Mouse (Mus musculus) bone marrow, adult 2 months (tissue): ENCODE measurements at regions not wholly inside any gene's neighbourhood (a gene's known extent, or its start where the extent isn't known, plus 50 kb on each side); places are given as distances from the start of the nearest gene placed in this dataset.

Experiments used
- CTCF ChIP-seq: fragments of 200-500 bp; IDR thresholded peaks from 2 replicates; pipeline ENCODE4 v1.5.1; 2011; ENCODE audit warnings: low read length, control low read depth; ENCODE audit not compliant: control insufficient read depth, insufficient read depth
- POLR2A ChIP-seq: fragments of 200-500 bp; IDR thresholded peaks from 2 replicates; pipeline ENCODE4 v1.6.1; 2011; ENCODE audit warnings: low read depth, mild to moderate bottlenecking, control low read depth, low read length, borderline replicate concordance; ENCODE audit not compliant: control insufficient read depth

- TF ChIP-seq POLR2A (no peak), CTCF (no peak)
Measured at GRCm38 (mm10) chr15:25146371-25146770, 267.2 kb downstream of the Basp1 start.
